Mouse (Mus musculus) lung, embryonic 14.5 days (tissue): Measurements from ENCODE around the gene Dcbld2. TPM values are rescaled to one million over a fixed set of nuclear protein-coding genes. Genes with fewer than 3 reads are reported as not detected.

Source experiments
- ATAC-seq: fragments of 200-750 bp; cut with Nextera tagmentation; 2 replicates; pipeline ENCODE4 v1.8.0; 2017; ENCODE audit warnings: mild to moderate bottlenecking, moderate TSS enrichment, moderate library complexity; ENCODE audit not compliant: insufficient read depth
- DNase-seq: peaks from one replicate; pipeline ENCODE4 v3.0.0-alpha.2; 2015
- H3K27ac ChIP-seq: fragments of 300-500 bp; sonication (generic); 2 replicates; pipeline ENCODE4 v1.5.1; 2014; ENCODE audit warnings: low read depth, mild to moderate bottlenecking, moderate library complexity
- H3K27me3 ChIP-seq: fragments of 300-500 bp; sonication (generic); 2 replicates; pipeline ENCODE4 v1.6.1; 2014; ENCODE audit warnings: low read length, control low read depth; ENCODE audit not compliant: insufficient read depth
- H3K36me3 ChIP-seq: fragments of 300-500 bp; sonication (generic); 2 replicates; pipeline ENCODE4 v1.6.1; 2014; ENCODE audit warnings: control low read depth; ENCODE audit not compliant: insufficient read depth
- H3K4me1 ChIP-seq: fragments of 300-500 bp; sonication (generic); 2 replicates; pipeline ENCODE4 v1.6.1; 2014; ENCODE audit warnings: antibody characterized with exemption, control low read depth; ENCODE audit not compliant: insufficient read depth
- H3K4me2 ChIP-seq: fragments of 300-500 bp; sonication (generic); 2 replicates; pipeline ENCODE4 v1.6.1; 2014; ENCODE audit warnings: mild to moderate bottlenecking
- H3K4me3 ChIP-seq: fragments of 300-500 bp; sonication (generic); 2 replicates; pipeline ENCODE4 v1.5.1; 2014; ENCODE audit warnings: low read depth, low read length
- H3K9ac ChIP-seq: fragments of 300-500 bp; sonication (generic); 2 replicates; pipeline ENCODE4 v1.6.1; 2014
- H3K9me3 ChIP-seq: fragments of 300-500 bp; sonication (generic); 2 replicates; pipeline ENCODE4 v1.6.1; 2016; ENCODE audit warnings: low read depth, low read length, control low read depth
- CTCF ChIP-seq: IDR thresholded peaks from 2 replicates; pipeline ENCODE4 v1.5.1; 2016; ENCODE audit warnings: antibody characterized with exemption, low read depth
- WGBS: fragments of 180-500 bp; shearing (Covaris S2); extraction: QIAGEN DNeasy Blood & Tissue Kit; methylation state at CpG from one replicate; pipeline ENCODE4 v1.1.7; 2014; 5-methylcytosine and 5-hydroxymethylcytosine counted together
- polyA plus RNA-seq: library from polyadenylated mRNA; unstranded; fragments of >200 nt; fragmentation: Nextera tagmentation; extraction: Ambion mirVana; gene quantifications from 2 replicates; pipeline ENCODE4 v1.2.1, GENCODE M21; 2014

The Dcbld2 gene
- polyA plus RNA-seq, 1 experiment from 2014 or later: 17.3 TPM

- Histone ChIP-seq H3K4me2 (no peak overlapping the region), H3K4me3 (no peak overlapping the region), H3K36me3 (no peaks in the 10 kb centered on the region), H3K4me1 (peaks cover 10% of the 10 kb centered on the region; the same call in 1 of the 2 replicates), H3K27ac (no peak overlapping the region), H3K9ac (no peak overlapping the region), H3K9me3 (no peaks in the 10 kb centered on the region), H3K27me3 (no peaks in the 10 kb centered on the region)
- no peak for TF ChIP-seq CTCF
- DNase-seq: no peak
- no peak for ATAC-seq
- 98% methylated on average over 2 of the region's 2 CpGs for WGBS
Observed at GRCm38 (mm10) chr16:58415500-58415899, 7.3 kb downstream of the Dcbld2 start.

GRCm38 (mm10) chr16:58421696-58422354 is 13.6 kb downstream of the Dcbld2 start:
- TF ChIP-seq CTCF: no peak
- peaks cover 10% of the 10 kb centered on the region for H3K4me1 ChIP-seq
- peak; percentile 77 for DNase-seq
- H3K4me2 ChIP-seq: no peak overlapping the region
- H3K4me3 ChIP-seq: no peak overlapping the region
- 30% methylated on average over 11 of the region's 11 CpGs for WGBS
- H3K27me3 ChIP-seq: no peaks in the 10 kb centered on the region
- peak; percentile 79; the same call in 1 of the 2 replicates for ATAC-seq
- H3K36me3 ChIP-seq: no peaks in the 10 kb centered on the region
- no peaks in the 10 kb centered on the region for H3K9me3 ChIP-seq
- H3K9ac ChIP-seq: no peak overlapping the region
- H3K27ac ChIP-seq: peak overlapping the region; percentile 18; the same call in 1 of the 2 replicates

- no peak for TF ChIP-seq CTCF
- H3K9me3 ChIP-seq: no peaks in the 10 kb centered on the region
- H3K4me3 ChIP-seq: no peak overlapping the region
- H3K4me1 ChIP-seq: no peaks in the 10 kb centered on the region
- H3K36me3 ChIP-seq: peaks cover 21% of the 10 kb centered on the region
- WGBS: 63% methylated on average over 7 of the region's 7 CpGs
- no peak overlapping the region for H3K4me2 ChIP-seq
- no peak overlapping the region for H3K9ac ChIP-seq
- no peaks in the 10 kb centered on the region for H3K27me3 ChIP-seq
- H3K27ac ChIP-seq: no peak overlapping the region
- DNase-seq (peak; percentile 17), ATAC-seq (no peak)
Observed at GRCm38 (mm10) chr16:58430246-58430645, 22.0 kb downstream of the Dcbld2 start.

GRCm38 (mm10) chr16:58432384-58432783 is 24.1 kb downstream of the Dcbld2 start:
- no peak overlapping the region for H3K4me2 ChIP-seq
- ATAC-seq: no peak
- H3K9ac ChIP-seq: no peak overlapping the region
- no peak overlapping the region for H3K27ac ChIP-seq
- no peak for TF ChIP-seq CTCF
- no peaks in the 10 kb centered on the region for H3K4me1 ChIP-seq
- H3K9me3 ChIP-seq: no peaks in the 10 kb centered on the region
- H3K36me3 ChIP-seq: peaks cover 30% of the 10 kb centered on the region
- H3K27me3 ChIP-seq: no peaks in the 10 kb centered on the region
- H3K4me3 ChIP-seq: no peak overlapping the region
- WGBS: 91% methylated on average over 1 of the region's 1 CpGs
- no peak for DNase-seq

- H3K9ac ChIP-seq: no peak overlapping the region
- 68% methylated on average over 6 of the region's 6 CpGs for WGBS
- peak; percentile 35 for TF ChIP-seq CTCF
- no peaks in the 10 kb centered on the region for H3K4me1 ChIP-seq
- DNase-seq: peak; percentile 45
- no peak overlapping the region for H3K27ac ChIP-seq
- no peak overlapping the region for H3K4me3 ChIP-seq
- peaks cover 5% of the 10 kb centered on the region; the same call in 1 of the 2 replicates for H3K36me3 ChIP-seq
- no peak for ATAC-seq
- no peaks in the 10 kb centered on the region for H3K9me3 ChIP-seq
- H3K4me2 ChIP-seq: no peak overlapping the region
- no peaks in the 10 kb centered on the region for H3K27me3 ChIP-seq
Observed at GRCm38 (mm10) chr16:58444735-58445134, 36.5 kb downstream of the Dcbld2 start.

GRCm38 (mm10) chr16:58446281-58447259 is 38.3 kb downstream of the Dcbld2 start:
- peak; percentile 7; the same call in 1 of the 2 replicates for TF ChIP-seq CTCF
- Histone ChIP-seq H3K9ac (no peak overlapping the region), H3K9me3 (no peaks in the 10 kb centered on the region)

GRCm38 (mm10) chr16:58449073-58449472 is 40.8 kb downstream of the Dcbld2 start:
- no peak overlapping the region for H3K4me3 ChIP-seq
- ATAC-seq: no peak
- no peaks in the 10 kb centered on the region for H3K4me1 ChIP-seq
- TF ChIP-seq CTCF: no peak
- 78% methylated on average over 4 of the region's 4 CpGs for WGBS
- peaks cover 35% of the 10 kb centered on the region for H3K36me3 ChIP-seq
- H3K9me3 ChIP-seq: no peaks in the 10 kb centered on the region
- no peak overlapping the region for H3K4me2 ChIP-seq
- H3K9ac ChIP-seq: no peak overlapping the region
- H3K27me3 ChIP-seq: no peaks in the 10 kb centered on the region
- no peak overlapping the region for H3K27ac ChIP-seq
- DNase-seq: no peak

More at GRCm38 (mm10) chr16:58446281-58447259, 38.3 kb downstream of the Dcbld2 start:
- Histone ChIP-seq H3K4me1 (no peaks in the 10 kb centered on the region), H3K4me3 (no peak overlapping the region), H3K36me3 (peaks cover 18% of the 10 kb centered on the region), H3K27me3 (no peaks in the 10 kb centered on the region), H3K4me2 (no peak overlapping the region), H3K27ac (peak overlapping the region; percentile 44; the same call in 1 of the 2 replicates)
- 69% methylated on average over 4 of the region's 4 CpGs for WGBS
- DNase-seq (peak; percentile 45), ATAC-seq (peak; percentile 80)
